Mouse (Mus musculus) small intestine, adult 2 months (tissue): ENCODE measurements at regions not wholly inside any gene's neighbourhood (a gene's known extent, or its start where the extent isn't known, plus 50 kb on each side); places are given as distances from the start of the nearest gene placed in this dataset.

ENCODE experiments used
- CTCF ChIP-seq: fragments of 200-500 bp; IDR thresholded peaks from 2 replicates; pipeline ENCODE4 v1.5.1; 2012; ENCODE audit warnings: low read depth, mild to moderate bottlenecking, control low read depth, inconsistent platforms, low read length, moderate library complexity, mixed read lengths; ENCODE audit not compliant: insufficient replicate concordance, insufficient read length; ENCODE audit errors: extremely low read depth
- POLR2A ChIP-seq: fragments of 200-500 bp; IDR thresholded peaks from 2 replicates; pipeline ENCODE4 v1.6.1; 2012; ENCODE audit warnings: low read depth, mild to moderate bottlenecking, control low read depth, inconsistent platforms, low read length, moderate library complexity

DNA sequence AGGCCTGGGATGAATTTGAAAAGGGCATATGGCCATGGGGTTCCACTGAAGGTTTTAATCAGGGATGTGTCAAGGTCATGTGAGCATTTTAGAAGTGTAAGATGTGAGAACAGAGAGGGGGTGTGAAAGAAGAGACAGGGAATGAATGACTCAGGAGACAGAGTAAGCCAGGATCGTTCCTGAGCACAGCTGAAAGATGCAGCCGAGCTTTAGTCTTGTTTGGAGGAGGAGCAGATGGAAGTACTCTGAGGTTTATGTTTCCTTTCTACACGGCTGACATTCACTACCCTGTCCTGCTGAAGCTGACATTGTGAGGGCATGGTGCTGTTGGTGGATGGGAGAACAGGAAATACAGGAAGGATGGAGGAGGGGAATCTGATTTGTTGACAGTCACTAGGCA lies 142.0 kb downstream of the Dmrta2 start:
- no peak for TF ChIP-seq CTCF
- TF ChIP-seq POLR2A: no peak
